Comparison of ENCODE assay signal across 22 mouse cellular contexts in genomic region chr10:121455517-121455916, GRCm38 (mm10). TPM values are rescaled to one million over a fixed set of nuclear protein-coding genes. Genes with fewer than 3 reads are reported as not detected.
A peak's percentile ranks its signal among the peaks of the same experiment; 100 is the strongest.
DNase-seq lines count a peak whose midpoint lies in the region; ATAC-seq and TF ChIP-seq lines count a peak whose summit lies in the region.
"Had no signal": no experiment of that assay in that cellular context is flagged by ENCODE, and none has a peak within 500 bp of the region (broad histone marks: within the 10 kb centered on the region; RNA-seq: fewer than 3 reads in every experiment).

No protein-coding gene starts in this region.

- H3K27ac ChIP-seq in ES-Bruce4 (ENCODE audit: insufficient read depth, low read length), result peak overlapping the region; percentile 49
- peak overlapping the region; percentile 47; the same call in 1 of the 2 replicates for H3K27ac ChIP-seq in intestine, embryonic 14.5 days (ENCODE audit: low read depth)
- H3K27ac ChIP-seq in intestine, embryonic 16.5 days (ENCODE audit: low read length), result peak overlapping the region; percentile 31
- H3K27ac ChIP-seq in small intestine, adult 2 months (ENCODE audit: insufficient read depth, low read depth, low read length), result peak overlapping the region; percentile 74
- H3K27ac ChIP-seq: embryonic facial prominence, embryonic 10.5 days; embryonic facial prominence, embryonic 12.5 days; forebrain, embryonic 13.5 days; forebrain, embryonic 15.5 days had no signal

- 72% methylated on average over 3 of the region's 3 CpGs for WGBS in intestine, embryonic 14.5 days
- WGBS in intestine, embryonic 16.5 days, result 57% methylated on average over 3 of the region's 3 CpGs
- 43% methylated on average over 3 of the region's 3 CpGs for WGBS in small intestine, adult 2 months

- no peak overlapping the region for H3K4me2 ChIP-seq in intestine, embryonic 14.5 days (ENCODE audit: low read length)
- H3K4me2 ChIP-seq in intestine, embryonic 16.5 days (ENCODE audit: low read depth, low read length), result no peak overlapping the region
- H3K4me2 ChIP-seq: embryonic facial prominence, embryonic 12.5 days; forebrain, embryonic 13.5 days; forebrain, embryonic 15.5 days had no signal

- H3K9me3 ChIP-seq in ES-Bruce4 (replicated peaks; ENCODE audit: control insufficient read depth, insufficient read depth, low read length, poor library complexity, severe bottlenecking), result peaks cover 9% of the 10 kb centered on the region
- no peaks in the 10 kb centered on the region for H3K9me3 ChIP-seq in intestine, embryonic 14.5 days (ENCODE audit: control insufficient read depth, low read length)
- H3K9me3 ChIP-seq in intestine, embryonic 16.5 days (ENCODE audit: control insufficient read depth, low read length), result no peaks in the 10 kb centered on the region
- H3K9me3 ChIP-seq: embryonic facial prominence, embryonic 10.5 days; embryonic facial prominence, embryonic 12.5 days; forebrain, embryonic 13.5 days; forebrain, embryonic 15.5 days had no signal

- TF ChIP-seq CTCF in ES-Bruce4 (IDR thresholded peaks at IDR 0.05; ENCODE audit: low read depth, low read length), result no peak
- TF ChIP-seq CTCF in small intestine, adult 2 months (IDR thresholded peaks at IDR 0.05; ENCODE audit: extremely low read depth, insufficient read length, insufficient replicate concordance, low read depth, low read length), result no peak

- TF ChIP-seq EP300 in ES-Bruce4 (IDR thresholded peaks at IDR 0.05; ENCODE audit: insufficient read depth, low read depth, low read length), result no peak

- TF ChIP-seq POLR2A in ES-Bruce4 (IDR thresholded peaks at IDR 0.05; ENCODE audit: insufficient read depth, low read length), result no peak
- no peak for TF ChIP-seq POLR2A in small intestine, adult 2 months (IDR thresholded peaks at IDR 0.05; ENCODE audit: low read depth, low read length)

- no peaks in the 10 kb centered on the region for H3K36me3 ChIP-seq in ES-Bruce4 (ENCODE audit: control insufficient read depth, insufficient read depth, low read length, poor library complexity, severe bottlenecking)
- no peaks in the 10 kb centered on the region for H3K36me3 ChIP-seq in intestine, embryonic 14.5 days (ENCODE audit: control insufficient read depth, insufficient read depth, low read length)
- no peaks in the 10 kb centered on the region for H3K36me3 ChIP-seq in intestine, embryonic 16.5 days (ENCODE audit: control insufficient read depth, insufficient read depth, low read length)
- no peaks in the 10 kb centered on the region for H3K36me3 ChIP-seq in small intestine, adult 2 months (ENCODE audit: control insufficient read depth, insufficient read depth, low read length)
- H3K36me3 ChIP-seq: embryonic facial prominence, embryonic 12.5 days; forebrain, embryonic 15.5 days had no signal

- no peaks in the 10 kb centered on the region for H3K27me3 ChIP-seq in ES-Bruce4 (ENCODE audit: control insufficient read depth, insufficient read depth, low read length, poor library complexity, severe bottlenecking)
- H3K27me3 ChIP-seq in intestine, embryonic 14.5 days (replicated peaks; ENCODE audit: control insufficient read depth, insufficient read depth, low read length), result no peaks in the 10 kb centered on the region
- no peaks in the 10 kb centered on the region for H3K27me3 ChIP-seq in intestine, embryonic 16.5 days (replicated peaks; ENCODE audit: control insufficient read depth, insufficient read depth, low read length)
- no peaks in the 10 kb centered on the region for H3K27me3 ChIP-seq in small intestine, adult 2 months (ENCODE audit: control insufficient read depth, insufficient read depth, low read length)
- H3K27me3 ChIP-seq: CH12.LX; embryonic facial prominence, embryonic 12.5 days; forebrain, embryonic 13.5 days; forebrain, embryonic 15.5 days had no signal

- DNase-seq in intestine, embryonic 14.5 days (ENCODE audit: low spot score), result no peak
- DNase-seq in heart, adult 8-10 months (ENCODE audit: low spot score), result no peak
- DNase-seq in lung, adult 18-20 months, result no peak
- no peak for DNase-seq in liver
- DNase-seq: adrenal gland, adult 2 months; adrenal gland, postnatal 10 days; adrenal gland, postnatal 25 days; cerebellum, adult 11-12 months; cerebellum, adult 2 months; cerebellum, adult 9-10 months; cerebellum, postnatal 10 days; cerebellum, postnatal 25 days; forebrain, postnatal 0 days had no signal

- ATAC-seq in intestine, embryonic 14.5 days (replicated peaks; ENCODE audit: low FRiP score, low TSS enrichment, low read depth), result 0 out of 2 replicates have a peak, but pooled peaks have one; percentile 6
- ATAC-seq in intestine, embryonic 16.5 days, result peak; percentile 43
- no peak for ATAC-seq in frontal cortex, adult (ENCODE audit: low TSS enrichment)
- ATAC-seq: forebrain, embryonic 13.5 days; forebrain, embryonic 15.5 days; forebrain, postnatal 0 days had no signal

- H3K4me3 ChIP-seq in ES-Bruce4 (ENCODE audit: low read depth, low read length), result no peak overlapping the region
- no peak overlapping the region for H3K4me3 ChIP-seq in intestine, embryonic 14.5 days (ENCODE audit: low read depth, low read length)
- no peak overlapping the region for H3K4me3 ChIP-seq in intestine, embryonic 16.5 days (ENCODE audit: low read length)
- H3K4me3 ChIP-seq in small intestine, adult 2 months (ENCODE audit: low read depth, low read length), result no peak overlapping the region
- H3K4me3 ChIP-seq: embryonic facial prominence, embryonic 10.5 days; embryonic facial prominence, embryonic 12.5 days; forebrain, embryonic 13.5 days; forebrain, embryonic 15.5 days had no signal

- H3K9ac ChIP-seq in ES-Bruce4 (ENCODE audit: low read depth, poor library complexity, severe bottlenecking), result no peak overlapping the region
- no peak overlapping the region for H3K9ac ChIP-seq in intestine, embryonic 14.5 days (ENCODE audit: low read length)
- H3K9ac ChIP-seq in intestine, embryonic 16.5 days (ENCODE audit: low read depth, low read length), result no peak overlapping the region
- H3K9ac ChIP-seq: embryonic facial prominence, embryonic 12.5 days; forebrain, embryonic 13.5 days; forebrain, embryonic 15.5 days; forebrain, postnatal 0 days had no signal

- H3K4me1 ChIP-seq in ES-Bruce4 (ENCODE audit: control insufficient read depth, insufficient read depth, low read length), result peaks cover 4% of the 10 kb centered on the region
- peaks cover 25% of the 10 kb centered on the region for H3K4me1 ChIP-seq in intestine, embryonic 14.5 days (replicated peaks; ENCODE audit: control insufficient read depth, insufficient read depth, low read length)
- peaks cover 38% of the 10 kb centered on the region for H3K4me1 ChIP-seq in intestine, embryonic 16.5 days (ENCODE audit: control insufficient read depth, insufficient read depth, low read length)
- peaks cover 47% of the 10 kb centered on the region for H3K4me1 ChIP-seq in small intestine, adult 2 months (ENCODE audit: control insufficient read depth, insufficient read depth, insufficient read length, low read length)

RNA-seq across cellular contexts. Expression of gene Rassf3, which starts 20.6 kb away (rescaled TPM):
- polyA plus RNA-seq in ES-Bruce4 (2011; ENCODE audit: insufficient read depth, insufficient read length, low read depth, missing spikeins), result 41.7 and 46.6 TPM in 2 replicates
- 20.9 and 24.6 TPM in 2 replicates for polyA plus RNA-seq in intestine, embryonic 14.5 days (2014; fragmentation: Nextera tagmentation; extraction: Ambion mirVana)
- polyA plus RNA-seq in intestine, embryonic 16.5 days (2015; fragmentation: Nextera tagmentation; extraction: Ambion mirVana), result 15.7 and 22.2 TPM in 2 replicates
- polyA plus RNA-seq in small intestine, adult 2 months (2012; rRNA removed), result 16.5 and 25.8 TPM in 2 replicates
- 100 to 1,000 TPM; 131 to 151 (median 141) TPM for total RNA-seq in heart, adult 8-10 months (2022)
